ENCODE assay signal across 8 mouse cellular contexts in genomic region chr10:91270268-91270954, GRCm38 (mm10).
DNase-seq lines count a peak whose midpoint lies in the region; ATAC-seq lines count a peak whose summit lies in the region.

No protein-coding gene starts in this region.

- peak overlapping the region; percentile 28 for H3K4me2 ChIP-seq in intestine, embryonic 14.5 days (ENCODE audit: low read length)
- peak overlapping the region; percentile 21 for H3K4me2 ChIP-seq in limb, embryonic 15.5 days
- H3K4me2 ChIP-seq in midbrain, embryonic 16.5 days (ENCODE audit: low read length): peak overlapping the region; percentile 33

- no peaks in the 10 kb centered on the region for H3K27me3 ChIP-seq in intestine, embryonic 14.5 days (replicated peaks; ENCODE audit: control insufficient read depth, insufficient read depth, low read length)
- no peaks in the 10 kb centered on the region for H3K27me3 ChIP-seq in limb, embryonic 15.5 days
- no peaks in the 10 kb centered on the region for H3K27me3 ChIP-seq in midbrain, embryonic 16.5 days (ENCODE audit: control insufficient read depth, insufficient read depth, low read depth, low read length)

- no peaks in the 10 kb centered on the region for H3K36me3 ChIP-seq in intestine, embryonic 14.5 days (ENCODE audit: control insufficient read depth, insufficient read depth, low read length)
- H3K36me3 ChIP-seq in limb, embryonic 15.5 days: no peaks in the 10 kb centered on the region
- H3K36me3 ChIP-seq in midbrain, embryonic 16.5 days (ENCODE audit: control insufficient read depth, insufficient read depth, low read length): no peaks in the 10 kb centered on the region

- peak; percentile 69; the same call in 1 of the 2 replicates for ATAC-seq in intestine, embryonic 14.5 days (replicated peaks; ENCODE audit: low FRiP score, low TSS enrichment, low read depth)
- ATAC-seq in limb, embryonic 15.5 days (ENCODE audit: insufficient number of reproducible peaks, low FRiP score, low TSS enrichment, low read depth): peak; percentile 57; the same call in 1 of the 2 replicates
- peak; percentile 65 for ATAC-seq in midbrain, embryonic 16.5 days

- peak; percentile 82 for DNase-seq in 3134 (ENCODE audit: extremely low read depth, insufficient read length, low spot score)
- peak; percentile 62 to 68 for DNase-seq in adrenal gland, adult 18-20 months (ENCODE audit: low spot score in 2 of 2)
- peak; percentile 83 for DNase-seq in embryo, embryonic 10.5 days (ENCODE audit: low spot score)
- DNase-seq in gastrocnemius, postnatal 4 days (ENCODE audit: low spot score in 2 of 2): peak; percentile 38 to 69
- DNase-seq in intestine, embryonic 14.5 days (ENCODE audit: low spot score): peak; percentile 84
- DNase-seq in spleen, postnatal 14 days (ENCODE audit: low spot score in 2 of 2): peak; percentile 60 to 72

- WGBS in intestine, embryonic 14.5 days: 14% methylated on average over 14 of the region's 14 CpGs
- whole genome bisulfite sequencing in limb, embryonic 15.5 days: 11% methylated on average over 13 of the region's 14 CpGs
- WGBS in midbrain, embryonic 16.5 days: 16% methylated on average over 14 of the region's 14 CpGs

- H3K9ac ChIP-seq in intestine, embryonic 14.5 days (ENCODE audit: low read length): no peak overlapping the region
- no peak overlapping the region for H3K9ac ChIP-seq in limb, embryonic 15.5 days
- H3K9ac ChIP-seq in midbrain, embryonic 16.5 days (ENCODE audit: low read depth, low read length): no peak overlapping the region

- H3K4me1 ChIP-seq in intestine, embryonic 14.5 days (replicated peaks; ENCODE audit: control insufficient read depth, insufficient read depth, low read length): 0 out of 2 replicates have a peak, but pooled peaks cover 5% of the 10 kb centered on the region
- H3K4me1 ChIP-seq in limb, embryonic 15.5 days: peaks cover 18% of the 10 kb centered on the region
- peaks cover 16% of the 10 kb centered on the region for H3K4me1 ChIP-seq in midbrain, embryonic 16.5 days (ENCODE audit: control insufficient read depth, insufficient read depth, low read length)

- H3K27ac ChIP-seq in intestine, embryonic 14.5 days (ENCODE audit: low read depth): no peak overlapping the region
- H3K27ac ChIP-seq in limb, embryonic 15.5 days: peak overlapping the region; percentile 57; the same call in 1 of the 2 replicates
- peak overlapping the region; percentile 24; the same call in 1 of the 2 replicates for H3K27ac ChIP-seq in midbrain, embryonic 16.5 days (ENCODE audit: low read length)

- H3K9me3 ChIP-seq in intestine, embryonic 14.5 days (ENCODE audit: control insufficient read depth, low read length): no peaks in the 10 kb centered on the region
- H3K9me3 ChIP-seq in limb, embryonic 15.5 days: no peaks in the 10 kb centered on the region
- no peaks in the 10 kb centered on the region for H3K9me3 ChIP-seq in midbrain, embryonic 16.5 days (replicated peaks; ENCODE audit: control insufficient read depth, low read length, poor library complexity, severe bottlenecking)

- no peak overlapping the region for H3K4me3 ChIP-seq in intestine, embryonic 14.5 days (ENCODE audit: low read depth, low read length)
- no peak overlapping the region for H3K4me3 ChIP-seq in limb, embryonic 15.5 days
- H3K4me3 ChIP-seq in midbrain, embryonic 16.5 days (ENCODE audit: low read depth, low read length): no peak overlapping the region
